Mouse (Mus musculus) ES-Bruce4 (cell line): Measurements from ENCODE around the gene Etv1.

Experiments
- CTCF ChIP-seq: IDR thresholded peaks from one replicate; pipeline ENCODE4 v1.8.1; 2011; ENCODE audit warnings: low read depth, low read length
- EP300 ChIP-seq: IDR thresholded peaks from 2 replicates; pipeline ENCODE4 v1.6.1; 2011; ENCODE audit warnings: low read depth, low read length; ENCODE audit not compliant: insufficient read depth

- TF ChIP-seq EP300 (no peak), CTCF (no peak)
These were observed 10.7 kb downstream of the Etv1 start for GRCm38 (mm10) chr12:38789789-38790355.
